Mouse (Mus musculus) T-helper 2 cell (primary cell): ENCODE data around the gene Htr5a.

Experiments
- in situ Hi-C: fragments of 300-600 bp; cut with MboI, MseI; formaldehyde crosslinking; loops from one replicate; pipeline ENCODE4 v1.15.1; 2025; ENCODE audit warnings: high pct_unique_total_duplicates

Htr5a gene

GRCm38 (mm10) chr5:27881261-27881660, 39.3 kb downstream of the Htr5a start:
- in situ Hi-C loops: no loop called here

DNA sequence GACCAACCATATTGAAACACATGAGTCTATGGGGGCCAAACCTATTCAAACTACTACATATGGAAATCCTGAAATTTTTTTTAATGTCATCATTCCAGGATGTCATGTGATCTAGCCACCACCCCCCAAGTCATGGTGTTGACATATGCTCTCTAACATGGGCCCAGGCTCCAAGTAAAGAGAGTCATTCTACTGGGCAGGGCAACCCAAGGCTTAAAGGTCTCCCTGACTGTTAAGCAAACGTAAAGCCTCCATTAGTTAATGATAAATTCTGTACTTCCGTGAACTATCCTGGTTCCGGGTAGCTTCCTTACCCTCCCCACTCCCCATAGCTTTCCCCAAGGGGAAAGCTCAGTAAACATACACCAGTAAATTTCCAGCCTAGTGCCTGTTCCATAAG, 46.1 kb downstream of the Htr5a start:
- in situ Hi-C loops: no loop called here

DNA sequence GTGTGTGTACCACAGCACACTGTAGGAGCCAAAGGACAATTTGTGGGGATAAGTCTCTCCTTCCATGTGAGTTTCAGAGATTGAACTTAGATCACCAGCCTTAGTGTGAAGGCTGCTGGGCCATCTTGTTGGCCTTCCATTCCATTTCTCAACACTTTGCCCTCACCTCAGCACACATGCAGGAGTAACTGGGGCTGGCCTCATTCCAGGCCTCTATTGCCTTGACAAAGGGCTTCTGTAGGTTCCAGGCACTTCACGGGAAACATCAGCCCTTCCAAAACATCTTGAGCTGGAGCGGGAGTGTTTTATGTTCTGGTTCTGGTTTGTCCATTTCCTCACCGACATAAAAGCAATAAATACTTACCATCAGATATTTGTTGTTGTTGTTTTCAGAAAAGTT, 54.0 kb downstream of the Htr5a start:
- in situ Hi-C loops: no loop called here

GRCm38 (mm10) chr5:27899756-27900155, 57.8 kb downstream of the Htr5a start:
- in situ Hi-C loops: no loop called here

DNA sequence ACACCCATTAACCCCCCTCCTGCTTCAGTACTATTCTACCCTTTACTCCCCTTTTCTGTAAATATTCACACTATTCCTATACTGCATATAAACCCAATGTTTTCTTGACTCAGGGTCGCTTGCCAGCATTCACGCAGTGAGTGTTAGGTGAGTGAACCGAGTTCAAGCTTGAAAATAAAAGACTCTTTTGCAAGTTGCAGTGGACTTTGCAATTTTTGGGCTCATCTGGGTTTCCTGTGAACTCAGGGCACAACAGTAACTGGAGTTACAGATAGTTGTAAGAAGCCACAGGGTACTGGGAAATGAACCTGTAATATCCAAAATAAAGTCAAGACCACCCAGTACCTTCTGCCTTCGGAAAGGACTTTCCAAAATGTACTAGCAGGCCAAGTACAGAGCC, 58.2 kb downstream of the Htr5a start:
- in situ Hi-C loops: no loop called here
